Mouse (Mus musculus) C2C12 (cell line): ENCODE data around the gene Sema5b.

Experiments used
- CTCF ChIP-seq: IDR thresholded peaks from one replicate; pipeline ENCODE4 v1.5.1; 2011; ENCODE audit not compliant: control insufficient read depth, insufficient read depth, insufficient read length
- FOSL1 ChIP-seq: IDR thresholded peaks from one replicate; pipeline ENCODE4 v1.8.0; 2011; ENCODE audit warnings: mild to moderate bottlenecking, low read length; ENCODE audit not compliant: poor library complexity, insufficient read depth, severe bottlenecking
- MAX ChIP-seq: IDR thresholded peaks from one replicate; pipeline ENCODE4 v1.6.1; 2011; ENCODE audit warnings: mild to moderate bottlenecking, control low read depth
- MYOD1 ChIP-seq: IDR thresholded peaks from one replicate; pipeline ENCODE4 v1.6.1; 2011; ENCODE audit warnings: low read depth; ENCODE audit not compliant: control insufficient read depth, insufficient read length
- MYOG ChIP-seq: IDR thresholded peaks from one replicate; pipeline ENCODE4 v1.6.1; 2011; ENCODE audit not compliant: control insufficient read depth, insufficient read length; ENCODE audit errors: extremely low read depth
- USF1 ChIP-seq: IDR thresholded peaks from one replicate; pipeline ENCODE4 v1.6.1; 2011; ENCODE audit warnings: low read depth, mild to moderate bottlenecking, control low read depth, moderate library complexity

- peak; percentile 77 for TF ChIP-seq CTCF
- no peak for TF ChIP-seq FOSL1
- no peak for TF ChIP-seq MAX
- TF ChIP-seq MYOG = no peak
- no peak for TF ChIP-seq MYOD1
- TF ChIP-seq USF1 = no peak
Observed at GRCm38 (mm10) chr16:35627992-35628607, 87.2 kb downstream of the Sema5b start.
